Mouse (Mus musculus): ENCODE data around the gene Pole2. TPM values are rescaled to one million over a fixed set of nuclear protein-coding genes. Genes with fewer than 3 reads are reported as not detected.
A peak's percentile ranks its signal among the peaks of the same experiment; 100 is the strongest.

The Pole2 gene
- polyA plus RNA-seq, 1 experiment from 2014 or later: 10.0 TPM

DNA sequence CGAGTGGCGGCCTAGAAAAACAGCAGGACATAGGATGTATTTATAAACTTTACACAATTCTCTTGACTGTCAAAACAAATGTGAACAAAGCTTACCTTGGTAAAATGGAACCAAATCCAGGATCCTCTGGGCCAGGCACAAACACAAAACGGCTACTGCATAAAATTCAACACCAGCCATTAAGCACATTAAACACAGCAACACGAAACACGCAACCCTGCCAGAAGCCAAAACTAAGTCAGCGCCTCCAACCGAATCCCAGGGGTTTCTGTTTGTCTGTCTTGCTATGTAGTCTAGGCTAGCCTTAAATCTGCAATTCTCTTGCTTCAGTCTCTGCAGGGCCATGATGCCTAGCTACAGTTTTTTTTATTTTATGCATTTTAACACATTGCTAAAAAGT, 20.1 kb downstream of the Pole2 start:
- WGBS: 93% methylated on average over 7 of the region's 7 CpGs
- H3K27ac ChIP-seq (replicated peaks): no peak overlapping the region
- no peak overlapping the region for H3K4me2 ChIP-seq (replicated peaks)
- ATAC-seq (replicated peaks): no peak
- H3K4me1 ChIP-seq: peaks cover 5% of the 10 kb centered on the region
- H3K9ac ChIP-seq (replicated peaks): no peak overlapping the region
- H3K36me3 ChIP-seq: no peaks in the 10 kb centered on the region
- H3K27me3 ChIP-seq: no peaks in the 10 kb centered on the region
- H3K9me3 ChIP-seq: no peaks in the 10 kb centered on the region
- no peak overlapping the region for H3K4me3 ChIP-seq

DNA sequence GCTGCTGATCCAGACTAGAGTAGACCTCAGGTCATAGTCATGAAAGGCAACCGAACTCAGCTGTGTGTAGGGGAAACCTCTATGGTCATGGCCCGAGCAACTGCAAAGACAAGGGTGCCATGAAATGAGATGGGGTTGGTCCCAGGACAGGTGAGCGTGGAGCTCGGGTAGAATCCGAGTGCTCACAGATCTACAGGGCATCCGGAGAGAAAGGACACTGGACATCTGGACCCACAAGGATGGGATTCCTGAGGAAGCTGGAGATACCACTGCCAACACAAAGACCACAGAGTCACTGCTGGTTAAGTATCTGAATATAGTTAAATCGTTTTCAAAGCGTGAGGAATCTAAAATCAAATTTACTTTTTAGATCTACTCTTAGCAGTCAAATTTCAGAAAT, 20.6 kb downstream of the Pole2 start:
- Histone ChIP-seq H3K9ac (replicated peaks) (no peak overlapping the region), H3K27ac (replicated peaks) (no peak overlapping the region), H3K27me3 (no peaks in the 10 kb centered on the region), H3K4me2 (replicated peaks) (no peak overlapping the region), H3K4me1 (peaks cover 5% of the 10 kb centered on the region), H3K36me3 (no peaks in the 10 kb centered on the region; the same call in 1 of the 2 replicates), H3K4me3 (no peak overlapping the region), H3K9me3 (no peaks in the 10 kb centered on the region)
- no peak for ATAC-seq (replicated peaks)
- 95% methylated on average over 8 of the region's 8 CpGs for WGBS

- Histone ChIP-seq H3K4me1 (peaks cover 9% of the 10 kb centered on the region), H3K4me3 (no peak within 1 kb of the TSS), H3K27ac (replicated peaks) (no peak within 1 kb of the TSS), H3K27me3 (no peaks in the 10 kb centered on the region), H3K36me3 (peaks cover 11% of the 10 kb centered on the region; the same call in 1 of the 2 replicates), H3K9me3 (no peaks in the 10 kb centered on the region), H3K9ac (replicated peaks) (no peak within 1 kb of the TSS), H3K4me2 (replicated peaks) (no peak within 1 kb of the TSS)
- 69% methylated on average over 16 of the region's 16 CpGs for WGBS
- ATAC-seq (replicated peaks): peak; percentile 53
Observed at GRCm38 (mm10) chr12:69204052-69204833, 23.8 kb downstream of the Pole2 start, which contains the start of gene Gm49384. TSS of gene Gm49384 (minus strand) at chr12:69204267.

- H3K4me2 ChIP-seq (replicated peaks): no peak overlapping the region; the same call in 1 of the 2 replicates
- no peak overlapping the region for H3K9ac ChIP-seq (replicated peaks)
- no peaks in the 10 kb centered on the region for H3K9me3 ChIP-seq
- H3K27ac ChIP-seq (replicated peaks): no peak overlapping the region
- H3K4me3 ChIP-seq: no peak overlapping the region
- H3K4me1 ChIP-seq: peaks cover 36% of the 10 kb centered on the region
- peaks cover 13% of the 10 kb centered on the region; the same call in 1 of the 2 replicates for H3K36me3 ChIP-seq
- ATAC-seq (replicated peaks): no peak
- H3K27me3 ChIP-seq: no peaks in the 10 kb centered on the region
Observed at GRCm38 (mm10) chr12:69198985-69199384, 29.0 kb downstream of the Pole2 start.

- Histone ChIP-seq H3K4me1 (peaks cover 34% of the 10 kb centered on the region), H3K9me3 (no peaks in the 10 kb centered on the region), H3K36me3 (peaks cover 13% of the 10 kb centered on the region; the same call in 1 of the 2 replicates), H3K4me3 (peak within 1 kb of the TSS; percentile 100), H3K27me3 (no peaks in the 10 kb centered on the region), H3K4me2 (replicated peaks) (peak within 1 kb of the TSS; percentile 96), H3K27ac (replicated peaks) (peak within 1 kb of the TSS; percentile 96), H3K9ac (replicated peaks) (peak within 1 kb of the TSS; percentile 94)
- WGBS: under 1% methylated on average over 18 of the region's 18 CpGs
- ATAC-seq (replicated peaks): peak; percentile 46
Observed at GRCm38 (mm10) chr12:69198164-69198535, 29.8 kb downstream of the Pole2 start, which contains the start of gene Dnaaf2. TSS of gene Dnaaf2 (minus strand) at chr12:69198429.

GRCm38 (mm10) chr12:69197378-69198163, 30.4 kb downstream of the Pole2 start:
- H3K9ac ChIP-seq (replicated peaks): peak overlapping the region; percentile 94
- ATAC-seq (replicated peaks): peak; percentile 83
- peaks cover 34% of the 10 kb centered on the region for H3K4me1 ChIP-seq
- H3K4me2 ChIP-seq (replicated peaks): peak overlapping the region; percentile 96
- WGBS: under 1% methylated on average over 91 of the region's 94 CpGs
- H3K9me3 ChIP-seq: no peaks in the 10 kb centered on the region
- H3K27me3 ChIP-seq: no peaks in the 10 kb centered on the region
- H3K36me3 ChIP-seq: peaks cover 13% of the 10 kb centered on the region; the same call in 1 of the 2 replicates
- peak overlapping the region; percentile 100 for H3K4me3 ChIP-seq
- H3K27ac ChIP-seq (replicated peaks): peak overlapping the region; percentile 96

DNA sequence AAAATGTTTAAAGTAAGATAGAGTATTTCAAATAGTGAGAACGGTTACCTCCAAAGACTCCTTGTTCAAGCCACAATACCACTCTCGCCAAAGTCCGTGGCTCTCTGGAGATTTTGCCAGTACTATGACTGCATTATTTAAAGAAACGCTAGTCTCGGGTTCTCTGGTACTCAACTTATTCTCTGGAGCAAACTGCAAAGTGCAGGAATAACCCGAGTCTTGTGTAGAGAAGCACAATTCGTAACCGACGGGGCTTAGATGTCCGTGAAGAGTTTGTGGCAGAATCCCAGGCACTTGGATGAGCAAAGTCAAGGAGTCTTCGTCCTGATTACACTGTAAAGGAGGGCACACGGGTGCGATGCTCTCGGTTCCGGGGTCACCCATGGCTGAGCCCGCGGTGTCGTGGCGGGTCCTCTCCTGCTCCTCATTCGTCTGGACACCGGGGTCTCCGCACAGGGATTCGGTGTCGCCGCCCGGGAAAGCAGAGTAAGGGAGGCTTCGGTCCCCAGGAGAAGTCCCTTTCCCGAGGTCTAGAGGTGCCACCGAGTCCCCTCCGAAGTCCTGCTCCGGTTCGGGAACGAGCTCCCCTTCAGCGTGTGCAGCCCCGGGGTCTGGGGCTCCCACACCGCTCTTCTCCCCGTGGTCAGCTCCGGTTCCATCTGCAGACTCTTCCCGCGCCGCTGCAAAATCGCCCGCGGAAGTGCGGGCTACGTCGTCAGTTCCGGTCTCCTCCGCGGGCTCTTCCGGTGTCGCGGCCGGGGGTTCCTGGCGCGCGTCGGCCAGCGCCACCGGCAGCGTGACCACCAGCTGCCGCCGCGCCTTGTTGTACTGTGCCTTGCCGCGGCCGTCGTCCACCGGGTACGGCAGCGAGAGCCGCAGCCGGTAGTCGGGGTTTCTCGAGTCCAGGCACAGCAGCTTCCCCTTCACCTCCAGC, 31.3 kb downstream of the Pole2 start, which contains the start of gene Gm49383:
Gene Gm49383, minus strand, starts transcription at position 661 of the 934 bp plus-strand sequence.
- Histone ChIP-seq H3K9ac (replicated peaks) (peak within 1 kb of the TSS; percentile 94), H3K4me2 (replicated peaks) (peak within 1 kb of the TSS; percentile 96), H3K4me3 (peak within 1 kb of the TSS; percentile 100), H3K27ac (replicated peaks) (peak within 1 kb of the TSS; percentile 96), H3K4me1 (peaks cover 34% of the 10 kb centered on the region), H3K36me3 (peaks cover 13% of the 10 kb centered on the region; the same call in 1 of the 2 replicates), H3K27me3 (no peaks in the 10 kb centered on the region), H3K9me3 (no peaks in the 10 kb centered on the region)
- ATAC-seq (replicated peaks): peak; percentile 76
- under 1% methylated on average over 75 of the region's 75 CpGs for WGBS

- H3K4me3 ChIP-seq: no peak overlapping the region
- H3K27ac ChIP-seq (replicated peaks): no peak overlapping the region
- ATAC-seq (replicated peaks): no peak
- H3K9ac ChIP-seq (replicated peaks): no peak overlapping the region
- peaks cover 14% of the 10 kb centered on the region for H3K4me1 ChIP-seq
- no peaks in the 10 kb centered on the region for H3K9me3 ChIP-seq
- H3K4me2 ChIP-seq (replicated peaks): no peak overlapping the region
- peaks cover 28% of the 10 kb centered on the region for H3K36me3 ChIP-seq
- no peaks in the 10 kb centered on the region for H3K27me3 ChIP-seq
- WGBS: 95% methylated on average over 2 of the region's 2 CpGs
Observed at GRCm38 (mm10) chr12:69192637-69193036, 35.4 kb downstream of the Pole2 start.

DNA sequence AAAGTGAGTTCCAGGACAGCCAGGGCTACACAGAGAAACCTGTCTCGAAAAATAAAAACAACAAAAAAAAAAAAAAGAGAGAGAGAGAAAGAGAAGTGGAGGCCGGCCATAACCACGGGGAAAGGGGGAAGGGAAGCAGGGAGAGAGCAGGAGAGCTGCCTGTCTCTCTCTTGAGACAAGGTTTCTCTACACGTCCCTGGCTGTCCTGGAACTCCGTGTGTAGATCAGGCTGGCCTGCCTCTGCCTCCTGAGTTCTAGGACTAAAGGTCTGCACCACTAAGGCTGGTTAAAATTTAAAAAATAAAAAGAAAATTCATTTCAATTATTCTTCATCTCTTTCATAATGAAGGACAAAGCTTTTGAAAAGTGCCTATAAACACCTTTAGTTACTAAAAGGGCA, 36.6 kb downstream of the Pole2 start:
- H3K27me3 ChIP-seq: no peaks in the 10 kb centered on the region
- H3K4me2 ChIP-seq (replicated peaks): no peak overlapping the region
- H3K27ac ChIP-seq (replicated peaks): no peak overlapping the region
- no peaks in the 10 kb centered on the region for H3K9me3 ChIP-seq
- ATAC-seq (replicated peaks): no peak
- H3K4me3 ChIP-seq: no peak overlapping the region
- H3K4me1 ChIP-seq: peaks cover 22% of the 10 kb centered on the region
- 93% methylated on average over 5 of the region's 5 CpGs for WGBS
- H3K36me3 ChIP-seq: peaks cover 28% of the 10 kb centered on the region
- no peak overlapping the region for H3K9ac ChIP-seq (replicated peaks)

GRCm38 (mm10) chr12:69190522-69190921, 37.5 kb downstream of the Pole2 start:
- Histone ChIP-seq H3K9ac (replicated peaks) (no peak overlapping the region), H3K36me3 (peaks cover 28% of the 10 kb centered on the region), H3K4me2 (replicated peaks) (no peak overlapping the region), H3K27ac (replicated peaks) (no peak overlapping the region), H3K9me3 (no peaks in the 10 kb centered on the region), H3K4me1 (peaks cover 17% of the 10 kb centered on the region), H3K4me3 (no peak overlapping the region), H3K27me3 (no peaks in the 10 kb centered on the region)
- WGBS: 97% methylated on average over 1 of the region's 1 CpGs
- no peak for ATAC-seq (replicated peaks)

- Histone ChIP-seq H3K4me1 (peaks cover 18% of the 10 kb centered on the region), H3K9ac (replicated peaks) (no peak overlapping the region), H3K4me3 (no peak overlapping the region), H3K9me3 (no peaks in the 10 kb centered on the region), H3K27ac (replicated peaks) (no peak overlapping the region), H3K4me2 (replicated peaks) (no peak overlapping the region), H3K36me3 (peaks cover 28% of the 10 kb centered on the region), H3K27me3 (no peaks in the 10 kb centered on the region)
- WGBS: 90% methylated on average over 9 of the region's 9 CpGs
- ATAC-seq (replicated peaks): no peak
Observed at GRCm38 (mm10) chr12:69190074-69190473, 37.9 kb downstream of the Pole2 start.
